Mouse (Mus musculus) heart, adult 2 months (tissue): ENCODE measurements around the gene Nrxn3. TPM values are rescaled to one million over a fixed set of nuclear protein-coding genes. Genes with fewer than 3 reads are reported as not detected.

Experiments used
- DNase-seq, 2 experiments: peaks; one replicate each; pipeline ENCODE4 v3.0.0; 2021
- H3K27ac ChIP-seq: fragments of 200-600 bp; 2 replicates; pipeline ENCODE4 v1.8.1; 2022
- H3K27me3 ChIP-seq: fragments of 200-500 bp; 2 replicates; pipeline ENCODE4 v1.6.1; 2012; ENCODE audit warnings: mild to moderate bottlenecking, low read length, inconsistent platforms, mixed read lengths; ENCODE audit not compliant: control insufficient read depth, insufficient read depth
- H3K36me3 ChIP-seq: fragments of 200-500 bp; 2 replicates; pipeline ENCODE4 v1.6.1; 2012; ENCODE audit warnings: low read length, inconsistent platforms; ENCODE audit not compliant: control insufficient read depth, insufficient read depth
- H3K4me1 ChIP-seq: fragments of 200-500 bp; 2 replicates; pipeline ENCODE4 v1.6.1; 2011; ENCODE audit warnings: low read length; ENCODE audit not compliant: control insufficient read depth, insufficient read depth
- H3K4me3 ChIP-seq: fragments of 200-600 bp; 2 replicates; pipeline ENCODE4 v1.8.1; 2022
- H3K79me2 ChIP-seq: fragments of 200-500 bp; replicated peaks from 2 replicates; pipeline ENCODE4 v1.6.1; 2012; ENCODE audit warnings: mild to moderate bottlenecking, inconsistent platforms, low read length, moderate library complexity, mixed read lengths; ENCODE audit not compliant: control insufficient read depth, insufficient read depth
- H3K9ac ChIP-seq: fragments of 200-500 bp; 2 replicates; pipeline ENCODE4 v1.6.1; 2012; ENCODE audit warnings: low read depth, mild to moderate bottlenecking, control low read depth, inconsistent platforms, low read length, mixed read lengths
- CTCF ChIP-seq: fragments of 200-600 bp; IDR thresholded peaks from 2 replicates; pipeline ENCODE4 v1.8.1; 2022; ENCODE audit warnings: antibody characterized with exemption, mild to moderate bottlenecking, moderate library complexity
- EP300 ChIP-seq: fragments of 200-500 bp; IDR thresholded peaks from 2 replicates; pipeline ENCODE4 v1.6.1; 2011; ENCODE audit warnings: low read depth, low read length, control low read depth; ENCODE audit not compliant: insufficient read depth
- POLR2A ChIP-seq: fragments of 200-500 bp; IDR thresholded peaks from 2 replicates; pipeline ENCODE4 v1.6.1; 2011; ENCODE audit warnings: mild to moderate bottlenecking, low read depth, low read length, control low read depth; ENCODE audit not compliant: insufficient read depth
- WGBS: fragments of 180-500 bp; shearing (Covaris S2); methylation state at CpG from one replicate; pipeline ENCODE4 v1.1.7; 2018; 5-methylcytosine and 5-hydroxymethylcytosine counted together
- intact Hi-C: fragments of 180-260 bp; cut with DNase I; formaldehyde crosslinking; loops from one replicate; pipeline ENCODE4 v1.15.1; 2025
- polyA plus RNA-seq: library from polyadenylated mRNA; depleted of rRNA; stranded (reverse); fragments of >200 nt; gene quantifications from 2 replicates; pipeline ENCODE4 v1.2.3, GENCODE M21; 2012
- total RNA-seq, 2 experiments: library from RNA; stranded (reverse); gene quantifications; 2 replicates each; pipeline ENCODE4 v1.2.3; 2021

Gene Nrxn3
- total and polyA plus RNA-seq, 3 experiments = 0.18 to 0.31 TPM; not detected in 1

DNA sequence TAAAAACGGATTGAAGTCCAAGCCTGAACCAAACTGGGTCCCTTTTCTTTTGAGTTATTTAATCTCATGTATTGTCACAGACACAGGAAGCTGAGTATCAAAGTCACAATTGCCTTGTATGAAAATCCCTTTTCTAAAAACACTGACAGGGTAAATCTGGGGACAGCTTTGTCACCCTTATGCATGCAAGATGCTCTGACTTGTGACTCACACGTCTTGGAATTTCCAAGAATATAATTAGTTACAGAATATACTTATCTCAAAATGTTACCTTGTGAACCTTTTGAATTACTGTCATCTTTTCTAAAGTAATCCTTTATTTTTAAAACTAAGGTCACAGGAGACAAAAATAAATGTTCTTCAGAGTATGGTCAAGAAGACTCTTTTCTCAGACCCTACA lies 748.6 kb downstream of the Nrxn3 start:
- 12% methylated on average over 2 of the region's 2 CpGs for WGBS
- Histone ChIP-seq H3K9ac (no peak overlapping the region), H3K4me1 (no peaks in the 10 kb centered on the region; the same call in 1 of the 2 replicates), H3K36me3 (no peaks in the 10 kb centered on the region), H3K27ac (no peak overlapping the region), H3K27me3 (no peaks in the 10 kb centered on the region), H3K4me3 (no peak overlapping the region), H3K79me2 (no peaks in the 10 kb centered on the region)
- intact Hi-C loops = loop anchor here (10.0 kb wide), 1 partner anchor 1854 kb away; no protein-coding TSS in a partner anchor
- TF ChIP-seq CTCF (no peak), POLR2A (no peak), EP300 (no peak)
- no peak for DNase-seq

DNA sequence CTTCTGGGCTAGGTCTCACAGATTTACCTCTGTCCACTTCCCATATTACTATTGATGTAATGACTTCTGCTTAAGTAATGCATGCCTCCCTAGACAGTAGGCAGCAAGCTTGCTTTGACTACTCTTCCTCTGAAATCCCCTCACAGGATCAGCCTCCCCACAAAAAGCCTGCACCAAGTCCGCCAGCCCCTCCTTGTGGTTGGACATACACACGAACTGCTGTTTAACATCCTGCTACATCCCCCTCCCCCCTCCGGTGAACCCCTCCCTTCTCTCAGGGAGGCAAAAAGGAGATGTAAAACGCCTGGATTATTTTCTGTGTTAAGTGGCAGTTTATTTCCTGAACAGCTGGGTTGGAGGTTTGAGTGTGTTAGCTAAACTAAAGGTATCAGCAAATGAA lies 749.2 kb downstream of the Nrxn3 start:
- no peak for DNase-seq
- WGBS = 43% methylated on average over 4 of the region's 4 CpGs
- TF ChIP-seq POLR2A = no peak
- TF ChIP-seq EP300 = no peak
- no peak for TF ChIP-seq CTCF
- no peak overlapping the region for H3K27ac ChIP-seq
- H3K36me3 ChIP-seq = no peaks in the 10 kb centered on the region
- no peak overlapping the region for H3K9ac ChIP-seq
- no peak overlapping the region for H3K4me3 ChIP-seq
- H3K27me3 ChIP-seq = no peaks in the 10 kb centered on the region
- no peaks in the 10 kb centered on the region; the same call in 1 of the 2 replicates for H3K4me1 ChIP-seq
- H3K79me2 ChIP-seq = no peaks in the 10 kb centered on the region
- intact Hi-C loops = loop anchor here (10.0 kb wide), 1 partner anchor 1853 kb away; no protein-coding TSS in a partner anchor

DNA sequence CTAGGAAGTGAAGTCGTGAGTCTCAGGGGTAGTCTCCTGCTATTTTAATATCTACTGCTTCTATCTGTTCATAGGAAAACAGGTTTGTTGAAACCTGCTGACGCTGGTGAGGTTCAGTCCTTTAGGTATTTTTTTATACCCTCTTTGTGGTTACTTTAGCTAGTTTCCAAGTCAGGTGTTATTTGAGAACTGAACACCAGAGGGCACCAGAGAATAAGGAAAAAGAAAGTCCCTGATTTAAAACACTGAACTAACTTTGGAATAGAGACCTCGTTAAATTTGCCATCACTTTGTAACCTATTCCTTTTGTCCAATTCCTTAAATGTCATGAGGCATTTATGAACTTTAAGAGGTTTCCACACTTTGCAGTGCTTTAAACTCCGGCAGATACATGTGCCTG lies 756.4 kb downstream of the Nrxn3 start:
- TF ChIP-seq CTCF (peak; percentile 83), EP300 (no peak), POLR2A (no peak)
- H3K4me3 ChIP-seq = no peak overlapping the region
- intact Hi-C loops = loop anchor here (5.0 to 10.0 kb wide), 2 partner anchors 918 to 1846 kb away; no protein-coding TSS in a partner anchor
- no peak for DNase-seq
- no peaks in the 10 kb centered on the region for H3K36me3 ChIP-seq
- no peaks in the 10 kb centered on the region for H3K27me3 ChIP-seq
- no peaks in the 10 kb centered on the region for H3K4me1 ChIP-seq
- WGBS = 18% methylated on average over 4 of the region's 4 CpGs
- no peaks in the 10 kb centered on the region for H3K79me2 ChIP-seq
- no peak overlapping the region for H3K9ac ChIP-seq
- H3K27ac ChIP-seq = no peak overlapping the region

DNA sequence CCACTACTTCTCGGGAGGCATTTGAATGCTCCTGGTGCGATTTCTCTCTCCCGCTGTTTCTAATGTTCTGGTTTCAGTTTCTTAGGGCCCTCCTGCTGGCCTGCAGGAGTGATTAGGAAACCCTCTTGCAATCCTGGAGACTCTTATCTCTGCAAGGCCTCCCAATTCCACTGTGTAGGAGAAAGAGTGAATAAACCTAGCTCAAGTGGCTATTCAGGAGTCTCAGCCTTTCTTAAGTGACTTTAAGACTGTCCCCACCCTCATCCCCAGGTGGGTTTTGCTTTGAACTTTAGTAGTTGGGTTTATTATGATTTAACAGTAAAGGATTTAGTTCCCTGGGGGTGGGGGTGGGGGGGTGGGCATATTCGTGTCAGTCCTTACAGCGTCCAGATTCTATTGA lies 759.5 kb downstream of the Nrxn3 start:
- DNase-seq = no peak
- 43% methylated on average over 5 of the region's 5 CpGs for WGBS
- no peak overlapping the region for H3K4me3 ChIP-seq
- TF ChIP-seq POLR2A = no peak
- TF ChIP-seq EP300 = no peak
- TF ChIP-seq CTCF = no peak
- H3K27me3 ChIP-seq = no peaks in the 10 kb centered on the region
- H3K9ac ChIP-seq = no peak overlapping the region
- H3K36me3 ChIP-seq = no peaks in the 10 kb centered on the region
- H3K4me1 ChIP-seq = no peaks in the 10 kb centered on the region
- intact Hi-C loops = no loop called here
- no peak overlapping the region for H3K27ac ChIP-seq
- no peaks in the 10 kb centered on the region for H3K79me2 ChIP-seq

DNA sequence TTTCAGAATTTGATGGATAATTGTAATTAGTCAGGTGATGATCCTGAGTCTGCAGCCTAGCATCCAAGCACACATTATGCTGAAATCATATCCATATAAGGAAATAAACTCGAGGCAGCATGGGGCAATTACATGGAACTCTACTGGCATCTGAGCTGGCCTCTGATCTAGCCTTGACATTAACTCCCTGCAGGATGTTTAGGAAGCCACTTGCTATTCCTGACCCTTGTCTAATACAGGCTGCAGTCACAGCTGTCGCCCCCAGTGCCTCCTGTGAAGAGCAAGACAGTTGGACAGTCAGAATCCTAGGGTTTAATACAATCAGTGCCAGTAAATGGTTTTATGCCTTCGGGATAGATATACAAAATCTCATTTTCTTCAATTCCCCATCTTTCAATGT lies 781.4 kb downstream of the Nrxn3 start:
- H3K9ac ChIP-seq = no peak overlapping the region
- H3K36me3 ChIP-seq = no peaks in the 10 kb centered on the region
- no peak for TF ChIP-seq POLR2A
- no peak for TF ChIP-seq EP300
- no peak for TF ChIP-seq CTCF
- H3K79me2 ChIP-seq = no peaks in the 10 kb centered on the region
- intact Hi-C loops = no loop called here
- H3K4me3 ChIP-seq = no peak overlapping the region
- no peak for DNase-seq
- WGBS = 54% methylated on average over 3 of the region's 3 CpGs
- H3K27ac ChIP-seq = no peak overlapping the region
- H3K4me1 ChIP-seq = no peaks in the 10 kb centered on the region
- no peaks in the 10 kb centered on the region for H3K27me3 ChIP-seq

DNA sequence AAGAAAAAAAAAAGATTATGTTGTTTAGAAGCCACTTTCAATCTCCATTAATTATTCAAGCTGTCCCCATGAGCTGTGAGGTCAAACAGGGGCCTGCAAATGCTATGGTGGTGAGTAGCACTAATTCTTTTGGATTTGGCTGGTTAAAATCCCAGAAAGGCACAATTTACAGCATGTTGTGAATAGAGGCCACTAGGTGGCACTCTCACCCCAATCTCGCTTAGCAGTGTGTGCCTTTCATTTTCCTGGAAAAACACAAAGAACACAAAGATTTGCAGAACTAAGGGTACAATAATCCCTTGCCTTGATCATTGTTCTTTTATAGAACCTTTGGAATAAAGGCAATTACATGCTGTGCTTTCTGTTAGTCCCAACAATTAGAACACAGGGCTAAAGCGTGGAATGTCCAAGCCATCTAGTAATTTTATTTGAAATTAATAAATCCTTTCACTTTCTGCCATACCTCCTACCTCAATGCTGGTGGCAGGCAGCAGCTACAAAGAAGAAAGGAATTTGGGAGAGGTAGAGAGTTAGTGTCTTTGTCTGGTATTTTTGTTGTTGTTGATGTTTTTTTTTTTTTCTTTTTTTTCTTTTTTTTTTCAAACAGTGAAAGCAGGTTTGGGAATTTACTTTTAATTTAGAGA lies 782.6 kb downstream of the Nrxn3 start:
- Histone ChIP-seq H3K9ac (no peak overlapping the region), H3K27ac (no peak overlapping the region), H3K36me3 (no peaks in the 10 kb centered on the region), H3K4me1 (no peaks in the 10 kb centered on the region), H3K4me3 (no peak overlapping the region), H3K27me3 (no peaks in the 10 kb centered on the region), H3K79me2 (no peaks in the 10 kb centered on the region)
- no peak for DNase-seq
- WGBS = 53% methylated on average over 2 of the region's 2 CpGs
- intact Hi-C loops = no loop called here
- peak; percentile 80 for TF ChIP-seq CTCF
- no peak for TF ChIP-seq EP300
- no peak for TF ChIP-seq POLR2A

DNA sequence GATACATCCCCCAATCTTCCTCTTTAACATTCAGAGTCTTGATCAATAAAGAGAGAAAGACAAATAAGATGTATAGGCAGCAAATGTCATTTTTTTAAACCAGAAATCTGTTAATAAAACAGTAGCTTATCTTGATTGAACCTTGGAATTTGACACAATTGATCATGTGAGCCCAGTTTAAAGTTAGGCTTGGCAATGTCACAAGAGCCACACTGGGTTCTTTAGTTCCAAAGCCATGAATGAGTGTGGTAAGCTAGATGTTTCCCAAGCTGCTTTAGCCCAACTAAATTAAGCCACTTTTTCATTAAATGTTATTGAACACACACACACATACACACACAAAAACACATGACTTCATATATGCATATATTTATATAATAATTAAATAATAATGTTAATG lies 786.3 kb downstream of the Nrxn3 start:
- intact Hi-C loops = no loop called here
- no peak for TF ChIP-seq EP300
- no peak for TF ChIP-seq CTCF
- TF ChIP-seq POLR2A = no peak
- H3K4me3 ChIP-seq = no peak overlapping the region

More for the DNA sequence above, 786.3 kb downstream of the Nrxn3 start:
- no peak overlapping the region for H3K27ac ChIP-seq
- no peak for DNase-seq
- H3K36me3 ChIP-seq = no peaks in the 10 kb centered on the region
- no peak overlapping the region for H3K9ac ChIP-seq
- H3K4me1 ChIP-seq = no peaks in the 10 kb centered on the region
- no peaks in the 10 kb centered on the region for H3K27me3 ChIP-seq
- H3K79me2 ChIP-seq = no peaks in the 10 kb centered on the region
